Mouse (Mus musculus): ENCODE results near the gene Prkaca.
A peak's percentile ranks its signal among the peaks of the same experiment; 100 is the strongest.

Prkaca gene

GRCm38 (mm10) chr8:83972150-83973120 is at the start of gene Prkaca:
Gene Prkaca, plus strand, starts transcription at chr8:83972993.
- DNase-seq: peak; percentile 98 to 99

GRCm38 (mm10) chr8:83924585-83924984 is 48.2 kb upstream of the Prkaca start:
- DNase-seq: peak; percentile 59 to 61

GRCm38 (mm10) chr8:83926266-83926665 is 46.5 kb upstream of the Prkaca start:
- peak; percentile 27 to 45 for DNase-seq

- DNase-seq: no peak
These were observed 38.6 kb upstream of the Prkaca start for GRCm38 (mm10) chr8:83934222-83934621.

- no peak for DNase-seq
These were observed 37.8 kb upstream of the Prkaca start for GRCm38 (mm10) chr8:83934994-83935393.

GRCm38 (mm10) chr8:83935435-83935834 is 37.4 kb upstream of the Prkaca start:
- no peak for DNase-seq

GRCm38 (mm10) chr8:83937645-83938044 is 35.1 kb upstream of the Prkaca start:
- DNase-seq: no peak

- no peak for DNase-seq
These were observed 34.5 kb upstream of the Prkaca start for GRCm38 (mm10) chr8:83938330-83938729.

GRCm38 (mm10) chr8:83941066-83941677 is 31.6 kb upstream of the Prkaca start:
- DNase-seq: no peak

- no peak for DNase-seq
These were observed 30.3 kb upstream of the Prkaca start for GRCm38 (mm10) chr8:83942446-83942845.

- no peak for DNase-seq
These were observed 27.3 kb upstream of the Prkaca start for GRCm38 (mm10) chr8:83945540-83945939.

GRCm38 (mm10) chr8:83954749-83955105 is 18.1 kb upstream of the Prkaca start:
- DNase-seq: no peak

- peak; percentile 100 for DNase-seq
These were observed 17.5 kb upstream of the Prkaca start, which contains the start of the genes Gm10644 and Asf1b for GRCm38 (mm10) chr8:83955106-83955957. Gene Gm10644, minus strand, starts transcription at chr8:83955205. Gene Asf1b, plus strand, starts transcription at chr8:83955507.

GRCm38 (mm10) chr8:83955958-83956218 is 16.9 kb upstream of the Prkaca start:
- no peak for DNase-seq

GRCm38 (mm10) chr8:83956789-83957188 is 16.0 kb upstream of the Prkaca start:
- DNase-seq: no peak

GRCm38 (mm10) chr8:83964015-83964765 is 8.6 kb upstream of the Prkaca start:
- DNase-seq: no peak

GRCm38 (mm10) chr8:83967701-83968100 is 5.1 kb upstream of the Prkaca start:
- no peak for DNase-seq

GRCm38 (mm10) chr8:83971121-83971520 is 1.7 kb upstream of the Prkaca start:
- no peak for DNase-seq

GRCm38 (mm10) chr8:83971661-83972060 is 1.1 kb upstream of the Prkaca start:
- no peak for DNase-seq

- DNase-seq: peak in 1 of 2 experiments; percentile 38
These were observed 603 bp downstream of the Prkaca start for GRCm38 (mm10) chr8:83973161-83974031.

GRCm38 (mm10) chr8:83974521-83974920 is 1.7 kb downstream of the Prkaca start:
- no peak for DNase-seq
